Mouse (Mus musculus) lung, embryonic 16.5 days (tissue): ENCODE results near the gene Macrod1. TPM values are rescaled to one million over a fixed set of nuclear protein-coding genes. Genes with fewer than 3 reads are reported as not detected.
A peak's percentile ranks its signal among the peaks of the same experiment; 100 is the strongest.

ENCODE experiments used
- ATAC-seq: fragments of 200-750 bp; cut with Nextera tagmentation; 2 replicates; pipeline ENCODE4 v1.8.0; 2017; ENCODE audit warnings: low read depth, mild to moderate bottlenecking, moderate library complexity
- H3K27ac ChIP-seq: fragments of 300-500 bp; sonication (generic); 2 replicates; pipeline ENCODE4 v1.5.1; 2014; ENCODE audit warnings: mild to moderate bottlenecking, control low read depth, low read length
- H3K27me3 ChIP-seq: fragments of 300-500 bp; sonication (generic); 2 replicates; pipeline ENCODE4 v1.6.1; 2014; ENCODE audit warnings: low read depth, low read length, mixed read lengths; ENCODE audit not compliant: control insufficient read depth, insufficient read depth
- H3K36me3 ChIP-seq: fragments of 300-500 bp; sonication (generic); 2 replicates; pipeline ENCODE4 v1.6.1; 2014; ENCODE audit warnings: low read length; ENCODE audit not compliant: control insufficient read depth, insufficient read depth
- H3K4me1 ChIP-seq: fragments of 300-500 bp; sonication (generic); replicated peaks from 2 replicates; pipeline ENCODE4 v1.6.1; 2014; ENCODE audit warnings: low read length, mixed read lengths; ENCODE audit not compliant: control insufficient read depth, insufficient read depth
- H3K4me2 ChIP-seq: fragments of 300-500 bp; sonication (generic); 2 replicates; pipeline ENCODE4 v1.6.1; 2014; ENCODE audit warnings: low read depth, low read length, control low read depth
- H3K4me3 ChIP-seq: fragments of 300-500 bp; sonication (generic); 2 replicates; pipeline ENCODE4 v1.5.1; 2014; ENCODE audit warnings: mild to moderate bottlenecking, low read length, control low read depth
- H3K9ac ChIP-seq: fragments of 300-500 bp; sonication (generic); 2 replicates; pipeline ENCODE4 v1.6.1; 2014; ENCODE audit warnings: low read length, control low read depth
- H3K9me3 ChIP-seq: fragments of 300-500 bp; sonication (generic); 2 replicates; pipeline ENCODE4 v1.6.1; 2016; ENCODE audit warnings: low read length; ENCODE audit not compliant: control insufficient read depth
- WGBS: fragments of 180-500 bp; shearing (Covaris S2); extraction: QIAGEN DNeasy Blood & Tissue Kit; methylation state at CpG from one replicate; pipeline ENCODE4 v1.1.7; 2014; 5-methylcytosine and 5-hydroxymethylcytosine counted together
- polyA plus RNA-seq: library from polyadenylated mRNA; unstranded; fragments of >200 nt; fragmentation: Nextera tagmentation; extraction: Ambion mirVana; gene quantifications from 2 replicates; pipeline ENCODE4 v1.2.1, GENCODE M21; 2015

Macrod1 gene
- polyA plus RNA-seq, 1 experiment from 2014 or later, result 15.3 TPM

GRCm38 (mm10) chr19:7020224-7020641, 36.4 kb upstream of the Macrod1 start:
- 49% methylated on average over 3 of the region's 3 CpGs for WGBS
- Histone ChIP-seq H3K27ac (no peak overlapping the region), H3K4me3 (no peak overlapping the region)

GRCm38 (mm10) chr19:7029531-7029930, 27.1 kb upstream of the Macrod1 start:
- peaks cover 76% of the 10 kb centered on the region for H3K36me3 ChIP-seq
- no peaks in the 10 kb centered on the region for H3K4me1 ChIP-seq
- H3K9ac ChIP-seq, result no peak overlapping the region
- no peak for ATAC-seq
- no peaks in the 10 kb centered on the region for H3K9me3 ChIP-seq
- no peak overlapping the region for H3K4me3 ChIP-seq
- H3K27me3 ChIP-seq, result no peaks in the 10 kb centered on the region
- no peak overlapping the region for H3K4me2 ChIP-seq
- no peak overlapping the region for H3K27ac ChIP-seq
- WGBS, result 95% methylated on average over 5 of the region's 5 CpGs

More at GRCm38 (mm10) chr19:7020224-7020641, 36.4 kb upstream of the Macrod1 start:
- Histone ChIP-seq H3K4me1 (no peaks in the 10 kb centered on the region), H3K27me3 (no peaks in the 10 kb centered on the region), H3K9ac (no peak overlapping the region), H3K4me2 (no peak overlapping the region), H3K9me3 (no peaks in the 10 kb centered on the region), H3K36me3 (peaks cover 34% of the 10 kb centered on the region)
- peak; percentile 41; the same call in 1 of the 2 replicates for ATAC-seq

GRCm38 (mm10) chr19:7034006-7034405, 22.6 kb upstream of the Macrod1 start:
- Histone ChIP-seq H3K27me3 (no peaks in the 10 kb centered on the region), H3K9ac (no peak overlapping the region), H3K27ac (no peak overlapping the region), H3K36me3 (peaks cover 47% of the 10 kb centered on the region), H3K9me3 (no peaks in the 10 kb centered on the region), H3K4me1 (peaks cover 8% of the 10 kb centered on the region), H3K4me2 (no peak overlapping the region), H3K4me3 (no peak overlapping the region)
- WGBS, result 92% methylated on average over 5 of the region's 5 CpGs
- ATAC-seq, result no peak

- ATAC-seq, result peak; percentile 6
- Histone ChIP-seq H3K9ac (peak overlapping the region; percentile 97), H3K4me1 (peaks cover 13% of the 10 kb centered on the region), H3K27me3 (no peaks in the 10 kb centered on the region), H3K4me2 (peak overlapping the region; percentile 87), H3K4me3 (peak overlapping the region; percentile 94), H3K9me3 (no peaks in the 10 kb centered on the region), H3K27ac (peak overlapping the region; percentile 87), H3K36me3 (peaks cover 4% of the 10 kb centered on the region)
- WGBS, result 2% methylated on average over 31 of the region's 35 CpGs
Observed at GRCm38 (mm10) chr19:7039088-7039720, 17.4 kb upstream of the Macrod1 start.

- Histone ChIP-seq H3K4me1 (peaks cover 13% of the 10 kb centered on the region), H3K9ac (peak within 1 kb of the TSS; percentile 97), H3K27me3 (no peaks in the 10 kb centered on the region), H3K9me3 (no peaks in the 10 kb centered on the region), H3K4me3 (peak within 1 kb of the TSS; percentile 94), H3K36me3 (peaks cover 4% of the 10 kb centered on the region), H3K27ac (peak within 1 kb of the TSS; percentile 98), H3K4me2 (peak within 1 kb of the TSS; percentile 91)
- under 1% methylated on average over 49 of the region's 49 CpGs for WGBS
- peak; percentile 99 for ATAC-seq
Observed at GRCm38 (mm10) chr19:7039841-7040636, 16.6 kb upstream of the Macrod1 start, which contains the start of gene Stip1. Stip1 (minus strand) TSS chr19:7039967.

GRCm38 (mm10) chr19:7040637-7041130, 15.9 kb upstream of the Macrod1 start:
- H3K36me3 ChIP-seq, result no peaks in the 10 kb centered on the region; the same call in 1 of the 2 replicates
- 18% methylated on average over 13 of the region's 13 CpGs for WGBS
- peak overlapping the region; percentile 92 for H3K9ac ChIP-seq
- H3K27ac ChIP-seq, result peak overlapping the region; percentile 98
- H3K4me1 ChIP-seq, result peaks cover 13% of the 10 kb centered on the region
- peak overlapping the region; percentile 91 for H3K4me2 ChIP-seq
- H3K4me3 ChIP-seq, result peak overlapping the region; percentile 70
- H3K27me3 ChIP-seq, result no peaks in the 10 kb centered on the region
- ATAC-seq, result peak; percentile 3; the same call in 1 of the 2 replicates
- no peaks in the 10 kb centered on the region for H3K9me3 ChIP-seq

- WGBS, result 83% methylated on average over 2 of the region's 2 CpGs
- Histone ChIP-seq H3K9ac (peak overlapping the region; percentile 92; the same call in 1 of the 2 replicates), H3K36me3 (no peaks in the 10 kb centered on the region), H3K27me3 (no peaks in the 10 kb centered on the region), H3K4me1 (peaks cover 13% of the 10 kb centered on the region), H3K4me2 (peak overlapping the region; percentile 91; the same call in 1 of the 2 replicates), H3K9me3 (no peaks in the 10 kb centered on the region), H3K4me3 (no peak overlapping the region), H3K27ac (peak overlapping the region; percentile 98; the same call in 1 of the 2 replicates)
- no peak for ATAC-seq
Observed at GRCm38 (mm10) chr19:7041171-7041570, 15.4 kb upstream of the Macrod1 start.

GRCm38 (mm10) chr19:7044279-7044678, 12.3 kb upstream of the Macrod1 start:
- Histone ChIP-seq H3K27ac (no peak overlapping the region), H3K4me2 (no peak overlapping the region), H3K27me3 (no peaks in the 10 kb centered on the region), H3K36me3 (no peaks in the 10 kb centered on the region), H3K9me3 (no peaks in the 10 kb centered on the region), H3K9ac (no peak overlapping the region), H3K4me1 (peaks cover 4% of the 10 kb centered on the region), H3K4me3 (no peak overlapping the region)
- 62% methylated on average over 4 of the region's 4 CpGs for WGBS
- ATAC-seq, result no peak

- no peaks in the 10 kb centered on the region for H3K36me3 ChIP-seq
- WGBS, result 48% methylated on average over 4 of the region's 4 CpGs
- ATAC-seq, result no peak
- no peak overlapping the region for H3K27ac ChIP-seq
- H3K4me1 ChIP-seq, result peaks cover 4% of the 10 kb centered on the region
- H3K4me3 ChIP-seq, result no peak overlapping the region
- no peaks in the 10 kb centered on the region for H3K27me3 ChIP-seq
- no peak overlapping the region for H3K4me2 ChIP-seq
- H3K9me3 ChIP-seq, result no peaks in the 10 kb centered on the region
- no peak overlapping the region for H3K9ac ChIP-seq
Observed at GRCm38 (mm10) chr19:7044706-7045105, 11.9 kb upstream of the Macrod1 start.
